Comparison of ENCODE assay signal across 9 mouse cellular contexts in genomic region chr4:141291571-141292375, GRCm38 (mm10). TPM values are rescaled to one million over a fixed set of nuclear protein-coding genes. Genes with fewer than 3 reads are reported as not detected.
DNase-seq lines count a peak whose midpoint lies in the region; ATAC-seq lines count a peak whose summit lies in the region.
"Had no signal": no experiment of that assay in that cellular context is flagged by ENCODE, and none has a peak within 500 bp of the region (broad histone marks: within the 10 kb centered on the region; RNA-seq: fewer than 3 reads in every experiment).

No protein-coding gene starts in this region.

- no peaks in the 10 kb centered on the region for H3K9me3 ChIP-seq in heart, embryonic 16.5 days (replicated peaks; ENCODE audit: control insufficient read depth, low read length)
- no peaks in the 10 kb centered on the region for H3K9me3 ChIP-seq in embryonic facial prominence, embryonic 10.5 days
- no peaks in the 10 kb centered on the region for H3K9me3 ChIP-seq in limb, embryonic 10.5 days (replicated peaks)
- H3K9me3 ChIP-seq in neural tube, embryonic 15.5 days (replicated peaks), result no peaks in the 10 kb centered on the region
- H3K9me3 ChIP-seq: G1E had no signal

- peaks cover 31% of the 10 kb centered on the region for H3K27me3 ChIP-seq in heart, embryonic 16.5 days (ENCODE audit: control insufficient read depth, insufficient read depth, low read length)
- H3K27me3 ChIP-seq in embryonic facial prominence, embryonic 10.5 days (replicated peaks; ENCODE audit: low read depth, poor library complexity, severe bottlenecking), result peaks cover 99% of the 10 kb centered on the region
- H3K27me3 ChIP-seq in limb, embryonic 10.5 days (ENCODE audit: low read depth, poor library complexity, severe bottlenecking), result peaks cover 93% of the 10 kb centered on the region
- H3K27me3 ChIP-seq in neural tube, embryonic 15.5 days (replicated peaks), result peaks cover 71% of the 10 kb centered on the region

- ATAC-seq in heart, embryonic 16.5 days (replicated peaks; ENCODE audit: extremely low read depth, insufficient read depth, low FRiP score), result no peak
- ATAC-seq in neural tube, embryonic 15.5 days (ENCODE audit: low FRiP score), result 0 out of 2 replicates have a peak, but pooled peaks have one; percentile 33

- DNase-seq in heart, adult 11 months, result no peak
- peak; percentile 69 for DNase-seq in embryonic facial prominence, embryonic 10.5 days (ENCODE audit: low spot score)
- DNase-seq in limb, embryonic 10.5 days (ENCODE audit: low spot score), result peak; percentile 82
- DNase-seq in cerebellum, adult 9-11 months, result no peak
- no peak for DNase-seq in urinary bladder, postnatal 36 days (ENCODE audit: low spot score in 2 of 2)
- DNase-seq in kidney, adult 8-10 months, result no peak

- H3K4me1 ChIP-seq in heart, embryonic 16.5 days (ENCODE audit: control insufficient read depth, insufficient read depth, low read length), result peaks cover 19% of the 10 kb centered on the region
- H3K4me1 ChIP-seq in embryonic facial prominence, embryonic 10.5 days, result peaks cover 66% of the 10 kb centered on the region
- H3K4me1 ChIP-seq in limb, embryonic 10.5 days, result peaks cover 82% of the 10 kb centered on the region
- H3K4me1 ChIP-seq in neural tube, embryonic 15.5 days, result peaks cover 36% of the 10 kb centered on the region

- peak overlapping the region; percentile 55 for H3K9ac ChIP-seq in heart, embryonic 16.5 days (ENCODE audit: low read length)
- peak overlapping the region; percentile 38; the same call in 1 of the 2 replicates for H3K9ac ChIP-seq in neural tube, embryonic 15.5 days (replicated peaks)

- no peak overlapping the region for H3K27ac ChIP-seq in heart, embryonic 16.5 days (ENCODE audit: low read length)
- H3K27ac ChIP-seq in embryonic facial prominence, embryonic 10.5 days (replicated peaks), result peak overlapping the region; percentile 75
- H3K27ac ChIP-seq in limb, embryonic 10.5 days, result peak overlapping the region; percentile 84
- H3K27ac ChIP-seq in neural tube, embryonic 15.5 days (replicated peaks), result no peak overlapping the region

- no peaks in the 10 kb centered on the region for H3K36me3 ChIP-seq in heart, embryonic 16.5 days (ENCODE audit: control insufficient read depth, insufficient read depth)
- no peaks in the 10 kb centered on the region for H3K36me3 ChIP-seq in embryonic facial prominence, embryonic 10.5 days (replicated peaks)
- H3K36me3 ChIP-seq in limb, embryonic 10.5 days, result no peaks in the 10 kb centered on the region
- H3K36me3 ChIP-seq in neural tube, embryonic 15.5 days, result no peaks in the 10 kb centered on the region
- H3K36me3 ChIP-seq: G1E had no signal

- 3% methylated on average over 43 of the region's 47 CpGs for WGBS in heart, embryonic 16.5 days
- WGBS in embryonic facial prominence, embryonic 10.5 days, result 1% methylated on average over 47 of the region's 47 CpGs
- under 1% methylated on average over 47 of the region's 47 CpGs for WGBS in limb, embryonic 10.5 days
- WGBS in neural tube, embryonic 15.5 days, result 1% methylated on average over 39 of the region's 47 CpGs

- H3K4me2 ChIP-seq in heart, embryonic 16.5 days (ENCODE audit: low read depth, low read length), result peak overlapping the region; percentile 72
- peak overlapping the region; percentile 88 for H3K4me2 ChIP-seq in neural tube, embryonic 15.5 days

- peak overlapping the region; percentile 44 for H3K4me3 ChIP-seq in heart, embryonic 16.5 days (ENCODE audit: low read length)
- peak overlapping the region; percentile 61 for H3K4me3 ChIP-seq in embryonic facial prominence, embryonic 10.5 days
- peak overlapping the region; percentile 50 for H3K4me3 ChIP-seq in limb, embryonic 10.5 days
- H3K4me3 ChIP-seq in neural tube, embryonic 15.5 days (replicated peaks), result peak overlapping the region; percentile 40

RNA-seq across cellular contexts. Expression of gene Epha2, which starts 9.3 kb away (rescaled TPM):
- polyA plus RNA-seq in heart, embryonic 16.5 days (2015; fragmentation: Nextera tagmentation; extraction: Ambion mirVana), result 3.1 and 3.9 TPM in 2 replicates
- polyA plus RNA-seq in embryonic facial prominence, embryonic 10.5 days (2016; fragmentation: Nextera tagmentation; extraction: Ambion mirVana), result 2.4 and 3.0 TPM in 2 replicates
- 4.6 and 5.6 TPM in 2 replicates for polyA plus RNA-seq in limb, embryonic 10.5 days (2016; fragmentation: Nextera tagmentation; extraction: Ambion mirVana)
- polyA plus RNA-seq in neural tube, embryonic 15.5 days (2015; fragmentation: Nextera tagmentation; extraction: Ambion mirVana), result 0.87 and 1.9 TPM in 2 replicates
- polyA plus RNA-seq: G1E had no signal

RNA-seq across cellular contexts. Expression of gene Arhgef19, which starts 52.5 kb away (rescaled TPM):
- polyA plus RNA-seq in heart, embryonic 16.5 days (2015; fragmentation: Nextera tagmentation; extraction: Ambion mirVana), result 2.3 and 4.0 TPM in 2 replicates
- 6.1 and 8.7 TPM in 2 replicates for polyA plus RNA-seq in embryonic facial prominence, embryonic 10.5 days (2016; fragmentation: Nextera tagmentation; extraction: Ambion mirVana)
- 3.7 and 4.7 TPM in 2 replicates for polyA plus RNA-seq in limb, embryonic 10.5 days (2016; fragmentation: Nextera tagmentation; extraction: Ambion mirVana)
- polyA plus RNA-seq in neural tube, embryonic 15.5 days (2015; fragmentation: Nextera tagmentation; extraction: Ambion mirVana), result 1.3 and 3.8 TPM in 2 replicates
- polyA plus RNA-seq: G1E had no signal

Comparison
In these comparisons a context has a peak if more than half of its experiments do, and no peak if none do; other contexts are left out.
1. H3K27ac ChIP-seq: peak in embryonic facial prominence, embryonic 10.5 days (single experiment) and limb, embryonic 10.5 days (single experiment); none in heart, embryonic 16.5 days (single experiment) and neural tube, embryonic 15.5 days (single experiment).
2. DNase-seq: peak in embryonic facial prominence, embryonic 10.5 days (single experiment) and limb, embryonic 10.5 days (single experiment); none in heart, adult 11 months (single experiment), cerebellum, adult 9-11 months (single experiment), urinary bladder, postnatal 36 days (0 of 2) and kidney, adult 8-10 months (0 of 2).
3. Peak in every context shown above with its lines, with median percentiles within 50 percentile points of each other: H3K4me3 ChIP-seq.